28 mouse cellular contexts compared by ENCODE assay signal in the genomic region with DNA sequence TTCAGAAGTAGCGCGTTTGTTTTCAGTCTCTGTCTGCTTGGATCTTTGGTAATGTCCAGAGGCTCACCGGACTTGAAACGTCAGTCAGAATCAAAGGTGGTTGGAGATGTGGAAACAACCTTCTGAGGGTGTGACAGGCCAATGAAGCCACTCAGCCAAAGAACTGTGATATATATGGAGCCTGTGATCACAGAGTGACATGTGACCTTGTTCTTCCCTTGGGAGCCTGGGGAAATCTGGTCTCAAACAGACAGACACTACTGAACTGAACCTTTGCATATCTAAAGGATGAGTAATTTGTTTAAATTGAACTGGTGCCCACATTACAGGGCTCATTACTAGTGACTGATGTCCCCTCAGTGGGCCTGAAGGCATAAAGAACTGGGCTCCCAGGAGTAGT.
DNase-seq lines count a peak whose midpoint lies in the region; ATAC-seq and TF ChIP-seq lines count a peak whose summit lies in the region.
"Had no signal": no experiment of that assay in that cellular context is flagged by ENCODE, and none has a peak within 500 bp of the region (broad histone marks: within the 10 kb centered on the region; RNA-seq: fewer than 3 reads in every experiment).

No protein-coding gene starts in this region.

- no peak overlapping the region for H3K9ac ChIP-seq in heart, embryonic 15.5 days
- H3K9ac ChIP-seq: embryonic facial prominence, embryonic 12.5 days; forebrain, embryonic 12.5 days; liver, embryonic 15.5 days; midbrain, embryonic 12.5 days; neural tube, embryonic 12.5 days had no signal

- H3K27me3 ChIP-seq in heart, embryonic 15.5 days: no peaks in the 10 kb centered on the region
- H3K27me3 ChIP-seq: embryonic facial prominence, embryonic 12.5 days; forebrain, embryonic 12.5 days; liver, embryonic 15.5 days; midbrain, embryonic 12.5 days; neural tube, embryonic 12.5 days had no signal

- no peak for TF ChIP-seq CTCF in layer of hippocampus, adult 2 months (conservative IDR thresholded peaks at IDR 0.05)
- no peak for TF ChIP-seq CTCF in brain, embryonic 14.5 days (IDR thresholded peaks at IDR 0.05; ENCODE audit: borderline replicate concordance, extremely low read depth, insufficient read depth, insufficient read length)

- H3K36me3 ChIP-seq in heart, embryonic 15.5 days: no peaks in the 10 kb centered on the region
- H3K36me3 ChIP-seq: embryonic facial prominence, embryonic 12.5 days; forebrain, embryonic 12.5 days; limb, embryonic 10.5 days; liver, embryonic 15.5 days; midbrain, embryonic 12.5 days; neural tube, embryonic 12.5 days had no signal

- TF ChIP-seq POLR2A in brain, embryonic 14.5 days (IDR thresholded peaks at IDR 0.05; ENCODE audit: borderline replicate concordance, extremely low read depth, insufficient read depth, insufficient read length, poor library complexity, severe bottlenecking): no peak

- H3K4me1 ChIP-seq in heart, embryonic 15.5 days (replicated peaks): no peaks in the 10 kb centered on the region
- H3K4me1 ChIP-seq: embryonic facial prominence, embryonic 12.5 days; forebrain, embryonic 12.5 days; limb, embryonic 10.5 days; liver, embryonic 15.5 days; midbrain, embryonic 12.5 days; neural tube, embryonic 12.5 days had no signal

- H3K4me3 ChIP-seq in heart, embryonic 15.5 days: no peak overlapping the region
- H3K4me3 ChIP-seq in layer of hippocampus, adult 2 months: no peak overlapping the region
- H3K4me3 ChIP-seq: embryonic facial prominence, embryonic 12.5 days; forebrain, embryonic 12.5 days; limb, embryonic 10.5 days; liver, embryonic 15.5 days; midbrain, embryonic 12.5 days; neural tube, embryonic 12.5 days had no signal

- peak; percentile 8 for DNase-seq in adrenal gland, adult 2 months
- no peak for DNase-seq in adrenal gland, adult 18-20 months (ENCODE audit: low spot score in 2 of 2)
- no peak for DNase-seq in heart, adult 9 months (ENCODE audit: low spot score in 2 of 2)
- no peak for DNase-seq in layer of hippocampus, adult 2 months (ENCODE audit: low spot score in 2 of 2)
- DNase-seq in layer of hippocampus, postnatal 14 days (ENCODE audit: low spot score in 2 of 2): no peak
- peak; percentile 53 for DNase-seq in brain, embryonic 14.5 days (ENCODE audit: low read depth)
- DNase-seq in gastrocnemius, postnatal 25 days: no peak
- DNase-seq: cerebellum, adult 11-12 months; cerebellum, postnatal 10 days; gastrocnemius, postnatal 10 days; heart, adult 11 months; kidney, adult 2 months; liver; right cerebral cortex, postnatal 14 days; thymus, adult 2 months; thymus, postnatal 4 days had no signal

- ATAC-seq in heart, embryonic 15.5 days (replicated peaks; ENCODE audit: insufficient number of reproducible peaks, insufficient read depth, low FRiP score, low read depth): peak; percentile 22; the same call in 1 of the 2 replicates
- ATAC-seq: CD4-positive, CD25-positive, alpha-beta regulatory T cell, adult 4 months; Patski had no signal

- WGBS in heart, embryonic 15.5 days: 61% methylated on average over 4 of the region's 4 CpGs

- no peak overlapping the region for H3K27ac ChIP-seq in heart, embryonic 15.5 days
- H3K27ac ChIP-seq in layer of hippocampus, adult 2 months: peak overlapping the region; percentile 57
- H3K27ac ChIP-seq: embryonic facial prominence, embryonic 12.5 days; forebrain, embryonic 12.5 days; kidney, postnatal 0 days; limb, embryonic 10.5 days; liver, embryonic 15.5 days; macrophage; midbrain, embryonic 12.5 days; neural tube, embryonic 12.5 days; stomach, postnatal 0 days had no signal

- no peak overlapping the region for H3K4me2 ChIP-seq in heart, embryonic 15.5 days
- H3K4me2 ChIP-seq: embryonic facial prominence, embryonic 12.5 days; forebrain, embryonic 12.5 days; liver, embryonic 15.5 days; midbrain, embryonic 12.5 days; neural tube, embryonic 12.5 days had no signal

- H3K9me3 ChIP-seq in heart, embryonic 15.5 days (replicated peaks): no peaks in the 10 kb centered on the region
- H3K9me3 ChIP-seq: embryonic facial prominence, embryonic 12.5 days; forebrain, embryonic 12.5 days; limb, embryonic 10.5 days; liver, embryonic 15.5 days; midbrain, embryonic 12.5 days; neural tube, embryonic 12.5 days had no signal

Comparison
In these comparisons a context has a peak if more than half of its experiments do, and no peak if none do; other contexts are left out.
1. DNase-seq: peak in adrenal gland, adult 2 months (single experiment) and brain, embryonic 14.5 days (single experiment); none in adrenal gland, adult 18-20 months (0 of 2), heart, adult 9 months (0 of 2), layer of hippocampus, adult 2 months (0 of 2), layer of hippocampus, postnatal 14 days (0 of 2) and gastrocnemius, postnatal 25 days (single experiment).